Mouse (Mus musculus) skeletal muscle tissue, adult 2 months (tissue): Measurements from ENCODE around the gene Baz2a.
"Not testable (repeated sequence)": the region's sequence is repeated elsewhere in the genome, so short reads cannot be mapped to it uniquely, and the experiment has no call there.

ENCODE experiments used
- DNase-seq: peaks from one replicate; pipeline ENCODE4 v3.0.0-alpha.2; 2012; ENCODE audit warnings: low read depth, low spot score

The Baz2a gene

GRCm38 (mm10) chr10:128091564-128092505, at the start of gene Baz2a:
Baz2a (plus strand) TSS chr10:128091577.
- DNase-seq: peak; percentile 80

DNA sequence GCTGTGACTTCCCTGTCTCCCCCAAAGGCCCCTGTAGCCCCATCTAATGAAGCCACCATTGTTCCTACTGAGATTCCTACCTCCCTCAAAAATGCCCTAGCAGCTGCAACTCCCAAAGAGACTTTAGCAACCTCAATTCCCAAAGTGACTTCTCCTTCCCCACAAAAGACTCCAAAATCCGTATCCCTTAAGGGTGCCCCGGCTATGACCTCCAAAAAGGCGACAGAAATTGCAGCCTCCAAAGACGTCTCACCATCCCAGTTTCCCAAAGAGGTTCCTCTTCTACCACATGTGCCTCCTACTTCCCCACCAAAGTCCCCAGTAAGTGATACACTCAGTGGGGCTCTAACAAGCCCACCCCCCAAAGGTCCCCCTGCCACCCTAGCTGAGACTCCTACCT, 49.7 kb upstream of the Baz2a start:
- no peak for DNase-seq

DNA sequence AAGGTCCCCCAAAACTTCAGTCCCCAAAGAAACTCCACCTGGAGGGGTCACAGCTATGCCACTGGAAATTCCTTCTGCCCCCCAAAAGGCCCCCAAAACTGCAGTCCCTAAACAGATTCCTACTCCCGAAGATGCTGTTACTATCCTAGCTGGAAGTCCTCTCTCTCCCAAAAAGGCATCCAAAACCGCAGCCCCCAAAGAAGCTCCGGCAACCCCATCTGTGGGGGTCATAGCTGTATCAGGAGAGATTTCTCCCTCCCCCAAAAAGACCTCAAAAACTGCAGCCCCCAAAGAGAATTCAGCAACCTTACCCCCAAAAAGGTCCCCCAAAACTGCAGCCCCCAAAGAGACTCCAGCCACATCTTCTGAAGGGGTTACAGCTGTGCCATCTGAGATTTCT, 48.9 kb upstream of the Baz2a start:
- DNase-seq: no peak

DNA sequence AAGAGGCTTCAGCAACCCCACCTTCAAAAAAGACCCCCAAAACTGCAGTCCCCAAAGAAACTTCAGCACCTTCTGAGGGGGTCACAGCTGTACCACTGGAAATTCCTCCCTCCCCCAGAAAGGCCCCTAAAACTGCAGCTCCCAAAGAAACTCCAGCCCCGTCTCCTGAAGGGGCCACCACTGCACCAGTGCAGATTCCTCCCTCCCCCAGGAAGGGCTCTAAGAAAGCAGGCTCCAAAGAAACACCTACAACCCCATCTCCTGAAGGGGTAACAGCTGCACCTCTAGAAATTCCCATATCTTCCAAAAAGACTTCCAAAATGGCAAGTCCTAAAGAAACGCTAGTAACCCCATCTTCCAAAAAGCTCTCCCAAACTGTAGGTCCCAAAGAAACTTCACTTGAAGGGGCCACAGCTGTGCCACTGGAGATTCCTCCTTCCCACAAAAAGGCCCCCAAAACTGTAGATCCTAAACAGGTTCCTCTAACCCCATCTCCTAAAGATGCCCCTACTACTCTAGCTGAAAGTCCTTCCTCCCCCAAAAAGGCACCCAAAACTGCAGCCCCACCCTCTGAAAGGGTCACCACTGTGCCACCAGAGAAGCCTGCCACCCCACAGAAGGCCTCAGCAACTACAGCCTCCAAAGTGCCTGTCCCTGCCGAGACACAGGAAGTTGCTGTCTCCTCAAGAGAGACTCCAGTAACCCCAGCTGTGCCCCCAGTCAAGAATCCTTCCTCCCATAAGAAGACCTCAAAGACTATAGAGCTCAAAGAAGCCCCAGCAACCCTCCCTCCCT, 48.1 kb upstream of the Baz2a start:
- DNase-seq: no peak

DNA sequence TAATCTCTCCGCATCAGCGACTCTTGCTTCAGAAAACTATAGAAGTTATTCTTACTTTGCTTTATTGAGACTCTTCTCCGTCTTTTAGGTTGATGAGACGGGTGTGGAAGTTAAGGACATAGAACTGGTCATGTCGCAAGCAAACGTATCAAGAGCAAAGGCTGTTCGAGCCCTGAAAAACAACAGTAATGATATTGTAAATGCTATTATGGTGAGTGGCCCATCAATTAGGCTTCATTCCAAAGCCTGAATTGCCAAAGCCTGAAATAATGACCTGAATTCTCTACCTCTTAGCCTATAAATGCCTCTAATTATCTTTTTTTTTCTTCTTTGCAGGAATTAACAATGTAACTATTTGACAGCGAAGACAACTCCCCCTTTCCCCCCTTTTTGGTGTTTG, 43.2 kb upstream of the Baz2a start:
- no peak for DNase-seq

DNA sequence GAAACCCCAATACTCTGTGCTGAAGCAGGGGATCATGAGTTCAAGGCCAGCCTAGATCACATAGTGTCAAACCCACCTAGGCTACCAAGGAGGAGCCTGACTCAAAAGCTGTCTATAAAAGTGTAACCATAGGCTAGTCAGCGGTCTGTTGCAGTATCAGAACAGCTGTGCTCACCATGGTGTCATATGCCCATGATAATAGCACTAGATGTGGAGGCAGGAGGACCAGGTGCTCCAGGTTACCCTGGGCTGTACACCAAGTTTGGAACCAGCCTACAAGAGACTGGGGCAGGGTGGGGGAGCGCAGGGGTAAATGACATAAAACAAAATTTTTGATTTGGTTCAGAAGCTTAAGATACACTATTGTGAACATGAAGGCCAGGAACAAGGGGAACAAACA, 41.6 kb upstream of the Baz2a start:
- no peak for DNase-seq

- no peak for DNase-seq
Measured at GRCm38 (mm10) chr10:128050355-128050754, 41.0 kb upstream of the Baz2a start.

DNA sequence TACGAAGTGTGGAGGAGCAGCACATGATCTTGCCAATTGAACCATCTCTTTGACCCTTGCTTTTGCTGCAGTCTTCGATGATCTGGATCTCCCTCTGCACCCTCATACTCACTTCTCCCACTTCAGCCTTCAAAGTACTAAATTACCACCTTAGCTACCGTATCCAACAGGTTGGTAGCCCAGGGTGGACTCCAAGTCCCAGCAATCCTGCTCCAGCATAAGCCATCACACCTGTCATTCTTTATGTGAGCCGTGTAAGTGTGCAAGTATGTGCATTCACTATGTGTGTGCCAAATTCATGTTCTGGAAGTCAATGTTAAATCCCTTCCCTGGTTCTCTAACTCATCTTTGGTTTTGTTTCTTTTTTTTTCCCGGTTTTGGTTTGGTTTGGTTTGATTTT, 39.8 kb upstream of the Baz2a start:
- DNase-seq: no peak

- not testable (repeated sequence) for DNase-seq
Measured at GRCm38 (mm10) chr10:128052136-128052535, 39.2 kb upstream of the Baz2a start.

DNA sequence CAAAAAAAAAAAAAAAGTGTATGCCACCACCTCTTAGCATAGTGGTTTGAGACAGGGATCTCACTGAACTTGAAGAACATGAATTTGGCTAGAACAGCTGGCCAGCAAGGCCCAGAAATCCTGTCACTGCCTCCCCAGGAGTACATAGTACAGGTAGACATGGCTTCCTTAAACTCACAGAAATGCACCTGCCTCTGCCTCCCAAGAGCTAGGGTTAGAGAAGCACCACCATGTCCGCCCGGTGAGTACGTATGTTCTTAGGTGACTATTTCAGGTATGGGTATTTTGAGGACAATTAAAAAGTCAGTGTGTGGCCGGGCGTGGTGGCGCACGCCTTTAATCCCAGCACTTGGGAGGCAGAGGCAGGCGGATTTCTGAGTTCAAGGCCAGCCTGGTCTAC, 38.4 kb upstream of the Baz2a start:
- DNase-seq: no peak

DNA sequence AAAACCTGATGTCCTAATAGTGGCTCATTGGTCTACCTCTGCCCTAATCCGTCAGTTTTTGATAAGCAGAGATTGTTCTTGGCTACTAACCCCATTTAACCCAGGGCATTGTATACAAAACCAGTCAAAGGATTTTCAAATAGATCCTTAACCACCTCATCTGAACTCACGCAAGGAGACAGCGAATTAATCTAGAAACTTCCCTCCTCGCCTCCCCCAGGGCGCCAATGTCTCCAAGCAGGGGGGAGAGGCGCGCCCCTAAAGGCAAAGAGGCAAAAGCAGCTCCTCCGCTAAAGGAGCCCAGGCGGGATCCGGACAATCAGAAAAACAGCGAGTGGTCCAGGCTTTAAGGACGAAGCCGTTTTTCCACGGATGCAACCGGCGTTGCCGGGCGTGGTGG, 33.2 kb upstream of the Baz2a start:
- DNase-seq: no peak

- peak; percentile 93 for DNase-seq
Measured at GRCm38 (mm10) chr10:128058601-128059151, 32.7 kb upstream of the Baz2a start, which contains the start of gene Ptges3. Ptges3 (plus strand) TSS chr10:128058954.

- peak; percentile 27 for DNase-seq
Measured at GRCm38 (mm10) chr10:128059207-128059981, 32.0 kb upstream of the Baz2a start.

DNA sequence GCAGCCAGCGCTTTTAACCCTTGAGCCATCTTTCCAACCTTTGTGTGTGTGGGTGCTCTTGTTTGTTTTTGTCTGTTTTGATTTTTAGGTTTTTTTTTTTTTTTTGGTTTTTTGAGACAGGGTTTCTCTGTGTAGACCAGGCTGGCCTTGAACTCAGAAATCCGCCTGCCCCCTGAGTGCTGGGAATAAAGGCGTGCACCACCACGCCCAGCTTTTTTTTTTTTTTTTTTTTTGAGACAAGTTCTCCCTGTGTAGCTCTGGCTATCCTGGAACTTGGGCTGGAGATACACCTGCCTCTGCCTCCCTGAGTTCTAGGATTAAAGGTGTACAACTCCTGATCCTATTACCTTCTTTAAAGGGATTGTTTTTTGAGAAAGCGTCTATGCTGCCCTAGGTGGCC, 30.3 kb upstream of the Baz2a start:
- no peak for DNase-seq

- no peak for DNase-seq
Measured at GRCm38 (mm10) chr10:128062221-128062989, 29.0 kb upstream of the Baz2a start.

- no peak for DNase-seq
Measured at GRCm38 (mm10) chr10:128066072-128066471, 25.3 kb upstream of the Baz2a start.

DNA sequence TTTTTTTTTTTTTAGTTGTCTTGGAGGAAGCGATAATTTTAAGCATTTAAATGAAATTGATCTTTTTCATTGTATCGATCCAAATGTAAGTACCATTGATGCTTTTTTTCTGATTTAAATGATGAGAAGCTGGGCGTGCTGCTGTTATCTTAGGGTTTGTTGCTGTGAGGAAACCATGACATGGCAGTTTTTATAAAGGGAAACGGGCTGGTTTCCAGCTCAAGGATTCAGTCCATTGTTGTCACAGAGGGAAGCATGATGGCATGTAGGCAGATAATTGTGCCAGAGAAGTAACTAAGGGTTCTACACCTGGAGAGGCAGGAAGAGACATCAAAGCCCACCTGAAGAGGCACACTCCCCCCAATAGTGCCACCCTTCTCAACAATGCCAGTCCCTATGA, 22.2 kb upstream of the Baz2a start:
- no peak for DNase-seq

DNA sequence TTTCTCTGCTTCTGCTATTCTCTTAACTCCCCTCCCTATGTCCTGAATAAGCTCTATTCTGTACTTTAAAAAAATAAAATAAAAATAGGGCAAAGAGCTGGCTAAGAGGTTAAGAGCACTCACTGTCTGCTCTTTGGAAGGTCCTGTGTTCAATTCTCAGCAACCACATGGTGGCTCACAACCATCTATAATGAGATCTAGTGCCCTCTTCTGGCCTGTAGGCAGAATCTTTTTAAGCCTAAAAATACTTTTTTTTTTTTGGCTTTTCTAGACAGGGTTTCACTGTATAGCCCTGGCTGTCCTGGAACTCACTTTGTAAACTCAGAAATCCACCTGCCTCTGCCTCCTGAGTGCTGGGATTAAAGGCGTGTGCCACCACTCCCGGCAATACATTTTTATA, 20.9 kb upstream of the Baz2a start:
- not testable (repeated sequence) for DNase-seq

- DNase-seq: not testable (repeated sequence)
Measured at GRCm38 (mm10) chr10:128078269-128078668, 13.1 kb upstream of the Baz2a start.

DNA sequence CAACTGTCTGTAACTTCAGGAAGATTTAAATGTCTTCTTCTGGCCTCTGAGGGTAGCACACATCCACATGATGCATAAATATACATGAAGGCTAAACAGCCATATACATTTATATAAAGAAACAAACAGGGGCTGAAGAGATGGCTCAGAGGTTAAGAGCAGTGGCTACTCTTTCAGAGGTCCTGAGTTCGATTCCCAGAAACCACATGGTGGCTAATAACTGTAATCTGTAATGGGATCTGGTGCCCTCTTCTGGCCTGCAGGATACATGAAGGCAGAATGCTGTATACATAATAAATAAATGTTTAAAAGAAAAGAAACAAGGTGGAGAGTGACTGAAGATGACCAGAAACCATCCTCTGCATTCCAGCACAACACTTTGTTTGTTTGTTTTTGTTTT, 10.9 kb upstream of the Baz2a start:
- DNase-seq: no peak
